Mouse (Mus musculus): ENCODE measurements around the gene 2310057J18Rik. TPM values are rescaled to one million over a fixed set of nuclear protein-coding genes. Genes with fewer than 3 reads are reported as not detected.
A peak's percentile ranks its signal among the peaks of the same experiment; 100 is the strongest.
"Not testable (repeated sequence)": the region's sequence is repeated elsewhere in the genome, so short reads cannot be mapped to it uniquely, and the experiment has no call there.

The 2310057J18Rik gene
- not detected for total RNA-seq (2021)
- long read RNA-seq, experiment 1, result 0 reads
- long read RNA-seq, experiment 2, result 0 reads

DNA sequence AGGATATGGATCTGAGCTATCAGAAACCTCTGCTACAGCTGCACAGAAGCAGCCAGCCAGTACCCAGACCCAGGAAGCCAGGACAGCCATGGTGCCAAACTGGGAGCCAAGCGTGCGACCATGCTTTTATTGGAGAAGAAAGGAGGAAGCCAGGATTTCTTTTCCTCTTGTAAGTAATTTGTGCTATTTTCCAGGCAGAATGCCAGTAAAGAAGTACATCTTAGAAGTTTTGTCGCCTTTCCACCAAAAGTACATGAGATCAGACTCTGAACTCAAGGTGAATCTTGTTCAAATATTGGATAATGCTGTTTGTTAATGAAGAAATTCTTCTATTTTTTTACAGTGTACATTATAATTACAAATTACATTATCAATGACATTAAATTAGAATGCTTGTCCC, at the start of gene 2310057J18Rik:
2310057J18Rik (minus strand) TSS at position 101 of the 400 bp plus-strand sequence.
- DNase-seq, result no peak
- intact Hi-C loops (cut with DNase I), result no loop called here

DNA sequence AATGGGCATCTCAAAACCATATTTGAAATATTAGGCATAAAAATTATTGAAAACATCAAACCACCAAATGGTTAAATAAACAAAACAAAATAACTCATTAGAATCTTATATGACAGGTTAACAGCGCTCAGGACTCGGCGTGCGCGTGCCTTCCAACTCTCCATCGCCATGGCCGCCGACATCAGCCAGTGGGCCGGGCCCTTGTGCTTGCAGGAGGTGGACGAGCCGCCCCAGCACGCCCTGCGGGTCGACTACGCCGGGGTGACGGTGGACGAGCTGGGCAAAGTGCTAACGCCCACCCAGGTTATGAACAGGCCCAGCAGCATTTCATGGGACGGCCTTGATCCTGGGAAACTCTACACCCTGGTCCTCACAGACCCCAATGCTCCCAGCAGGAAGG, 43.9 kb upstream of the 2310057J18Rik start:
- DNase-seq; intact Hi-C loops (cut with DNase I): not testable (repeated sequence)

DNA sequence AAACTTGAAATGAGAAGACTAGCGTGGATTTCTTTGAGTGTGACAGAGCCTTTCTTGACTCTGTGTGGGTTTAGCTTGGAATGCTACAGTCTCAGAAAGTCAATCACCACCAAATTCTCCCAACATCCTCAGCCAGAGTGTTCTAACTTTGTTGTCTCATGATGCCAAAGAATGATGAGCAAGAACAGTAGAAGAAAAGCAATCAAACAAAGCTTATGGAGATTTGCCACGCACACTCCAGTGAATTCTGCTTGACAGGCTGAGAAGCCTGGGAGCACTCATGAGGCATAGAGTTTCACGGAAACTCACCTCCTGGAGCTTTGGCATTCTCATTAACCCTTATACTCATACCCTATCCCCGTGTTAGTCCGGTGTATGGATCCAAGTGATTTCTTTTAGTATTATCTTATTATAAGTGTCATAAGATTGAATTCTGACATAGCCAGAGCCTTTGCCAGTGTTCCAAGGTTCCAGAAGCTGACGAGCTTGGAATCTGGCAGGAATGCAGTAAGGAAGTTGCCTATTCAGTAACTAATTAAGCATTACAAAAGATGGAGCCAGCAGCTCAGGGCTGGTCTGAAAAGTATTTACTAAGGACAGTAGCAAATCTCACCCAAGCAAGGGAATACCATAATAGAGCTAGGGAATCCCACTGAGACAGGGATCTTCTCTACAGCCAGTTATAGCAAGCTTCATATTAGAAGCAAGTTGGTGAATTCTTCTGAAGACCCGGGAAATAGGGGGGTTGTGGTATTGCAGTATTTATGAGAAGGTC, 33.6 kb upstream of the 2310057J18Rik start:
- intact Hi-C loops (cut with DNase I), result no loop called here
- no peak for DNase-seq

DNA sequence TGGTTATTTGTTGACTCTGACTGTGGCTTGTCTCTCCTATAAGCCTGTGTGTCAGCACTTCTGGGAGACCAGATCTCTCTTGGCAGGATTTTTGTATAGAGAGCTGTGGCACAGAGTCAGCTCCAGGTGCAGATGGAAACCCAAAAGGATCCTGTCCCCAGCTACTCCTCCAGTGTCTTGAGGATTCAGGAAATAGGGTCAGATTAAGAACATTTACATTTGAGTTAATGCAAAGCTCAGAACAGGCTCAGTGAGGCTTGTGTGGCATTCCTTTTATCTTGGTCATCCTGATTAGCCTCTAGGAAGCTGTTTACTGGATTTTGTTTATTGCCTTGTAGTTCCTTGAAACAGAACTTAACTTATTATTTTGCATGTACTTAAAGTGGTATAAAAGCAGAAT, 11.7 kb upstream of the 2310057J18Rik start:
- DNase-seq, result no peak
- intact Hi-C loops (cut with DNase I), result no loop called here

- intact Hi-C loops (cut with DNase I), result no loop called here
- DNase-seq, result no peak
Measured at GRCm38 (mm10) chr10:28988990-28989389, 2.9 kb upstream of the 2310057J18Rik start.

DNA sequence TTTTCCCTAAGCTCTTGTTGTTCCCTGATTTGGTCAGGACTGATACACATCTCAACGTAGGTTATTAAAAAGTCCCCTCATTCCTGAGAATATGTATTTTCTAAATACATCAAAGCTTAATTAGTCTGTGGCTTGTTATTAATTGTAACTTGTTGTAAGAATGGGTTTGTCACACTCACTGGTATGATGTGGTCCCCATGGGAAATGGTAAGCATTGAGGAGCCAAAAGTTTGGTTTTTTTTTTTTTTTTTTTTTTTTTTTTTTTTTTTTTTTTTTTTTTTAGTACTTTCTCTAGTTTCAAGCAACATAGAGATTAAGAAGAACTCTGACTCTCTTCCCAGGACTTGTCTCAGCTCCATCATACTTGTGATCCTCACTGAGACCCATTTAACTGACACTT, 17.9 kb downstream of the 2310057J18Rik start:
- intact Hi-C loops (cut with DNase I), result no loop called here
- no peak for DNase-seq

GRCm38 (mm10) chr10:28955138-28955537, 31.0 kb downstream of the 2310057J18Rik start:
- peak; percentile 19 to 49 for DNase-seq
- intact Hi-C loops (cut with DNase I), result loop anchor here (2.0 kb wide), 1 partner anchor 54 kb away; no protein-coding TSS in a partner anchor

GRCm38 (mm10) chr10:28954515-28954914, 31.6 kb downstream of the 2310057J18Rik start:
- no peak for DNase-seq
- intact Hi-C loops (cut with DNase I), result loop anchor here (2.0 kb wide), 1 partner anchor 54 kb away; no protein-coding TSS in a partner anchor

Other genes with a start within 250 kb of the 2310057J18Rik start
- gene Soga3, start 157.5 kb upstream of the 2310057J18Rik start, total RNA-seq (2021), result not detected
- gene Gm49353, start 212.7 kb upstream of the 2310057J18Rik start, total RNA-seq (2021), result not detected
- gene 9330159F19Rik, start 225.3 kb upstream of the 2310057J18Rik start, total RNA-seq (2021), result under 1 TPM; 0.07 TPM

Data from heart, postnatal 14 days (tissue).